Mouse (Mus musculus) embryonic facial prominence, embryonic 15.5 days (tissue): ENCODE data around the gene Myzap. TPM values are rescaled to one million over a fixed set of nuclear protein-coding genes. Genes with fewer than 3 reads are reported as not detected.
"Not testable (repeated sequence)": the region's sequence is repeated elsewhere in the genome, so short reads cannot be mapped to it uniquely, and the experiment has no call there.

Source experiments
- ATAC-seq: fragments of 200-750 bp; cut with Nextera tagmentation; 2 replicates; pipeline ENCODE4 v1.8.0; 2017; ENCODE audit warnings: low read depth, moderate TSS enrichment; ENCODE audit not compliant: insufficient number of reproducible peaks, low FRiP score, low TSS enrichment
- H3K27ac ChIP-seq: fragments of 300-500 bp; sonication (generic); replicated peaks from 2 replicates; pipeline ENCODE4 v1.5.1; 2015; ENCODE audit warnings: mild to moderate bottlenecking, inconsistent platforms
- H3K27me3 ChIP-seq: fragments of 300-500 bp; sonication (generic); 2 replicates; pipeline ENCODE4 v1.6.1; 2015; ENCODE audit warnings: inconsistent platforms
- H3K36me3 ChIP-seq: fragments of 300-500 bp; sonication (generic); 2 replicates; pipeline ENCODE4 v1.6.1; 2015; ENCODE audit warnings: mild to moderate bottlenecking, inconsistent platforms
- H3K4me1 ChIP-seq: fragments of 300-500 bp; sonication (generic); 2 replicates; pipeline ENCODE4 v1.6.1; 2015; ENCODE audit warnings: inconsistent platforms
- H3K4me2 ChIP-seq: fragments of 300-500 bp; sonication (generic); replicated peaks from 2 replicates; pipeline ENCODE4 v1.6.1; 2015; ENCODE audit warnings: mild to moderate bottlenecking, inconsistent platforms
- H3K4me3 ChIP-seq: fragments of 300-500 bp; sonication (generic); replicated peaks from 2 replicates; pipeline ENCODE4 v1.5.1; 2015; ENCODE audit warnings: mild to moderate bottlenecking, inconsistent platforms
- H3K9ac ChIP-seq: fragments of 300-500 bp; sonication (generic); 2 replicates; pipeline ENCODE4 v1.6.1; 2015; ENCODE audit warnings: inconsistent platforms
- H3K9me3 ChIP-seq: fragments of 300-500 bp; sonication (generic); replicated peaks from 2 replicates; pipeline ENCODE4 v1.6.1; 2016; ENCODE audit warnings: inconsistent platforms
- WGBS: fragments of 180-500 bp; shearing (Covaris S2); methylation state at CpG from one replicate; pipeline ENCODE4 v1.1.7; 2015; 5-methylcytosine and 5-hydroxymethylcytosine counted together
- polyA plus RNA-seq: library from polyadenylated mRNA; unstranded; fragments of >200 nt; fragmentation: Nextera tagmentation; extraction: Ambion mirVana; gene quantifications from 2 replicates; pipeline ENCODE4 v1.2.1, GENCODE M21; 2015

The Myzap gene
- polyA plus RNA-seq, 1 experiment from 2014 or later = 15.5 TPM

DNA sequence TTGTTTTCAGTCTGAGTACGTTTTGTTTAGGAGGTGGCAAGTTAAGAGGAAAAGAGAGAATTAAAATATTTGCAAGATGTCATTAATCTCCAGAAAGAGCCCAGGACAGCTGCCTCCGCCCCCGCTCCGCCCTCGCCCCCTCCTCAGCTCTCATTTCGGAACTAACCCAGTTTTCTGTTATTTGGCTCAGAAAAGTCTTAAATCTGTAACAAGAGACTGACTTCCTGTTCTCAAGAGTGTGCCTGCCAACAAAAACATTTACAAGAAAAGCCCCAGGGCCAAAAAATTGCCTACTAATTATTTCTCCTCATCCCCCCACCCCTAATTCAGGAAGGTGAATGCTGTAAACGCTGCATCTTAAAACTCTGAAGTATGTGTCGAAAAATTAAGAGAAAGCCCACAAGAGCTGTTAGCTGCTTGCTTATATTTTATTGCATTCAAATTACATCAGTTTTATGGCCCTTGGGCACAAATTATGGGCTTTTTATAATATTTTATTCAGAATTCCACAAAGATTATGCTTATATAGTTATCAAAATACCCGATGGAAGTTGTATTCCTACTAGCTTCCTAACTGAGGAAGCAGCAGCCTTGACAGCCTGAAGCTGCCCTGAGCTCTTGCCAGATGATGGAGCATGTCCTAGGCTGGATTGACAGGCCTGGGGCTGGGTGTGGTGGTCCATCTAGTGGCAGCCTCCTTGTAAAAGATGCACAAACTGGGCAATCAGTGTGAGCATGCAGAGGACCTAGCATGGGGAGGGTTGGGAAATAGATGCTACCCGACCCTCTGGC is 93.6 kb downstream of the Myzap start:
- H3K9ac ChIP-seq = no peak overlapping the region
- peaks cover 17% of the 10 kb centered on the region for H3K4me1 ChIP-seq
- ATAC-seq = no peak
- H3K4me3 ChIP-seq = no peak overlapping the region
- 32% methylated on average over 10 of the region's 10 CpGs for WGBS
- no peaks in the 10 kb centered on the region for H3K9me3 ChIP-seq
- 0 out of 2 replicates have a peak overlapping the region, but pooled peaks have one; percentile 39 for H3K27ac ChIP-seq
- H3K4me2 ChIP-seq = no peak overlapping the region
- no peaks in the 10 kb centered on the region for H3K36me3 ChIP-seq
- H3K27me3 ChIP-seq = no peaks in the 10 kb centered on the region

DNA sequence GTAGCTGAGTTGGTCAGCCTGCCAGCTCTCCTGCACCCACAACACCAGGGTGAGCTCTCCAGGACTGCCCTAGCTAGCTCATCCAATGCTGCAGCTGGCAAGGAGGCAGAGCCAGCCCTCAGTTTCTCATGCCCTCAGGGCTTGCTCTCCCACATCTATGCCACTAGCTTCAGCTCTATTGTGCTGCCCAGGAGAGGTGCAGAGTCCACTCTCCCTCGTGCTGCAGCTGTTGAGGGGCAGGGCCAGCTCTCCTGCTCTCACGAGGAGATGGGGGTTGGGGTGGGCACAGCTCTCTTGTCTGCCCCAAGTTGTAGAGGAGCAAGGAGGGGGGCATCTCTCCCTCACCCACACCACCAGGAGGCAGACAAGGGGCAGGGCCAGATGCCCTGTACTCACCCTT is 95.5 kb downstream of the Myzap start:
- 30% methylated on average over 2 of the region's 2 CpGs for WGBS
- Histone ChIP-seq H3K4me1 (peaks cover 9% of the 10 kb centered on the region; the same call in 1 of the 2 replicates), H3K27me3 (no peaks in the 10 kb centered on the region), H3K9me3 (no peaks in the 10 kb centered on the region), H3K4me3 (no peak overlapping the region), H3K36me3 (no peaks in the 10 kb centered on the region), H3K4me2 (no peak overlapping the region), H3K27ac (no peak overlapping the region), H3K9ac (no peak overlapping the region)
- ATAC-seq = peak; percentile 29

DNA sequence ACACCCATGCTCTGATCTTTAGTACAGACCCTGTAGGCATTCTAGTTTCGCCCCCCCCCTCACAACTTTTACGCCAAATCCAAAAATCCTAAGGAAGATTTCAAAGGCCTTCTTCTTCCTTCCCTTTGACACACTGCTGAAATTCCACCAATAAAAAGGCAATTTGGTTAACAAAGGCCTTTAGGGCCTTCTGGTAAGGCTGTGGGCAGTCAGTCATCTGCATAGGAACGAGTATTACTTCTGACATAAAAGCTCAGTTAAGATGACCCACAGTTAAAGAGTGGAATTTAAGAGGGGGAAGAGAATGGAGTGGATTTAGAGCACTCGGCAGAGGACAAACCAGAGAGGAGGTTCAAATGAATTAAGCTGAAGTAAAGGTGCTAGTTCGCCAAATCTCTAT is 98.4 kb downstream of the Myzap start:
- H3K9me3 ChIP-seq = no peaks in the 10 kb centered on the region
- H3K36me3 ChIP-seq = no peaks in the 10 kb centered on the region
- no peaks in the 10 kb centered on the region for H3K27me3 ChIP-seq
- no peak overlapping the region for H3K4me3 ChIP-seq
- no peak overlapping the region for H3K9ac ChIP-seq
- no peak overlapping the region for H3K4me2 ChIP-seq
- H3K27ac ChIP-seq = no peak overlapping the region
- peaks cover 9% of the 10 kb centered on the region; the same call in 1 of the 2 replicates for H3K4me1 ChIP-seq
- ATAC-seq = no peak
- WGBS = 68% methylated on average over 5 of the region's 5 CpGs

DNA sequence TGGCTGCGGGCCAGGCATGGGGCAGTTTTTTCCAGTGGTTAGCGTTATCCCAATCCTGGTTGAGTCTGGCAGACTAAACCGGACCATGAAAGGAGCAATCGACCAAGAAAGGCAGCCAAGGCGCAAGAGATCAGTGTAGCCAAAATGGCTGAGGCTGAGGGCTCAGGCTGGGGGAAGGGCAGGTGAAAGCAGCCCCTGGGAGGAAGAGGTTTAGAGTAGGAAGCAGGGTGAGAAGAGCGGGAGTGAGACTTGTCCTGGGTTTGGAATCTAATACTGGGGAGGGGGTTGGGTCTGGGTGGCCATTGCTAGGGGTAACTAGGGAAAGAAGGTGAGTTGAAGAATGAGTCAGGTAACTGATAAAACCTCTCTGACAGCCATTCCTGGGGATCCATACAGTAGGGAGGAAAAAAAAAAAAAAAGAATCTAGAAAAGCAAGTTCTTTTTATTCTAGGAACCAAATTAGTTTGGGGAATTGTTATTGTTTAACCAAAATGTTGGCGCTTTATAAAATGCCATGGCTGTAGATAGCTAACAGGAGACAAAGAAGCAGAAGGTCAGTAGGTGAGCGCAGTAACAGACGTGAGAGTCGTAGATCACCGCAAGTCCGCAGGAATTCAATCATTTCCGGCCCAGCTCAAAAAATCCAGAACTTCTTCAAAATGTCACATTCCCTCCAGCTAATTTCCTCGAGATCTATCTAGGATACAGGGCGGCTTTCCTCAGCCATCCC is 99.7 kb downstream of the Myzap start:
- Histone ChIP-seq H3K4me2 (no peak overlapping the region), H3K36me3 (no peaks in the 10 kb centered on the region), H3K4me3 (no peak overlapping the region), H3K27me3 (no peaks in the 10 kb centered on the region), H3K9ac (no peak overlapping the region), H3K9me3 (no peaks in the 10 kb centered on the region), H3K4me1 (0 out of 2 replicates have a peak, but pooled peaks cover 4% of the 10 kb centered on the region), H3K27ac (no peak overlapping the region)
- no peak for ATAC-seq
- WGBS = 72% methylated on average over 15 of the region's 15 CpGs

DNA sequence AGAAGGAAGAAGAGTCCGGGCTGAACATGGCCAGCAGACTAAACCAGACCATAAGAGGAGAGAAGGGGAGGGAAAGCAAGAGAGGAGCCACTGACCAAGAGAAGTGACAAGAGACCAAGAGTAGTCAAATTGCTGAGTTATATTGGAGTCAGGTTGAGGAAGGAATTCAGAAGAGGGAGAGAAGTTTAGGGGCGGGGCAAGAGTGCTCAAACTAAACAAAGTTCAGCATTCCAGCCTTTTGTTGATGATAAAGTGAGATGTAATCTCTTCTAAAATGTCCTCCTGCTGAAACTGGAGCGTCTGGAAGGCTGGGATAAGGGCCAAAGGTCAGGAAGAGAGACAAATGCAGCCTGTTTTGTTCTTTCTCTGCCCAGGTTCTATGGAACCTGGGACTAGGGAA is 102.1 kb downstream of the Myzap start:
- Histone ChIP-seq H3K4me1 (0 out of 2 replicates have a peak, but pooled peaks cover 4% of the 10 kb centered on the region), H3K27me3 (no peaks in the 10 kb centered on the region), H3K27ac (no peak overlapping the region), H3K36me3 (no peaks in the 10 kb centered on the region), H3K4me3 (no peak overlapping the region), H3K4me2 (no peak overlapping the region), H3K9me3 (no peaks in the 10 kb centered on the region), H3K9ac (no peak overlapping the region)
- 60% methylated on average over 3 of the region's 3 CpGs for WGBS
- no peak for ATAC-seq

DNA sequence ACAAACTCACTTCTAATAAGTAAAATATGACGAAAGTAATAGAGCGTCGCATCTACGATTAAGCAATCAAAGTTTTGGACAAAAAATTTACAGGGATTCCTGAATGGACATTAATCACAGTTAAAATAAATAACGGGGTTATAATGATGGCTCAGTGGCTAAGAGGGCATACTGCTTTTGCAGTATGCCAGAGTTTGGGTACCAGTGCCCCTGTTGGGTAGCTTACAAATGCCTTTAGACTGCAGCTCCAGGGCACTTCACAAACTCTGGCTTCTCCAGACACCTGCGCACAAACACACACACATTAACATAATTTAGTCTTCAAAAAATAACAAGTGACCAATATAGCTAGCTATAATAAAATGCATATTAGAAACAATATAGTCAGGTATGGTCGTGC is 106.0 kb downstream of the Myzap start:
- Histone ChIP-seq H3K4me1 (peaks cover 7% of the 10 kb centered on the region), H3K9ac (no peak overlapping the region), H3K9me3 (no peaks in the 10 kb centered on the region), H3K4me3 (peak overlapping the region; percentile 97), H3K27ac (peak overlapping the region; percentile 94), H3K36me3 (peaks cover 25% of the 10 kb centered on the region), H3K4me2 (peak overlapping the region; percentile 54), H3K27me3 (no peaks in the 10 kb centered on the region)
- 42% methylated on average over 7 of the region's 7 CpGs for WGBS
- no peak for ATAC-seq

DNA sequence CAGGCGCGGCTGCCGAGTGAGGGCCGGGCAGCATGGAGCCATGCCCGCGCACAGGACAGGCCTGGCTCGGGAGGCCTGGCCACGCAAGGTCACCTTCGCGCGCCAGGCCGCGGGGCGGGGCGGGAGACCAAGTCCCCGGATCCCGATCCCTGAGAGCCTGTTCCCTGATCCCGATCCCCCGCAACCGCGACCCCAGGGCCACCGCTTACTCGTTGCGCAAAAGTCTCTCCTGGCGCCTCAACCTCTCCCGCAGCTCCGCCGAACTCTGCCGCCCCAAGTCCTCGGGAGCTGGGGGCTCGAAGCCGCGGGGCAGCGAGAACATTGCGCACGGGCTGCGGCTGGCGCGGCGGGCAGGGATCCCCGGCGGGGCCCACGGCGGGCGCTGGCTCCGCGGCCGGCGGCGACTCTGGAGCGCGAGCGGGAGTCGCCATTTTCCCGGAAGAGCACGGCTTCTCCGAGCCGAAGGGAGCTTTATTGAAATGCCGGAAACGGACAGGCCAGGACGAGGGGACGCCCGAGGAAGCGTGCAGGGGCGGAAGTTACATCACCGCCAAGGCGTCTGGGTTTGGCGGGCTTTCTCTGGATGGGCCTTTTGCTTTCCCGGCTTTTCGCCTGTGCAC is 106.6 kb downstream of the Myzap start, which contains the start of gene Polr2m:
Gene Polr2m (minus strand): TSS at position 461 of the 620 bp plus-strand sequence.
- Histone ChIP-seq H3K9me3 (no peaks in the 10 kb centered on the region), H3K36me3 (peaks cover 31% of the 10 kb centered on the region), H3K4me3 (peak within 1 kb of the TSS; percentile 97), H3K9ac (peak within 1 kb of the TSS; percentile 100), H3K4me1 (peaks cover 7% of the 10 kb centered on the region), H3K27ac (peak within 1 kb of the TSS; percentile 94), H3K27me3 (no peaks in the 10 kb centered on the region), H3K4me2 (peak within 1 kb of the TSS; percentile 54)
- under 1% methylated on average over 70 of the region's 70 CpGs for WGBS
- ATAC-seq = peak; percentile 96

DNA sequence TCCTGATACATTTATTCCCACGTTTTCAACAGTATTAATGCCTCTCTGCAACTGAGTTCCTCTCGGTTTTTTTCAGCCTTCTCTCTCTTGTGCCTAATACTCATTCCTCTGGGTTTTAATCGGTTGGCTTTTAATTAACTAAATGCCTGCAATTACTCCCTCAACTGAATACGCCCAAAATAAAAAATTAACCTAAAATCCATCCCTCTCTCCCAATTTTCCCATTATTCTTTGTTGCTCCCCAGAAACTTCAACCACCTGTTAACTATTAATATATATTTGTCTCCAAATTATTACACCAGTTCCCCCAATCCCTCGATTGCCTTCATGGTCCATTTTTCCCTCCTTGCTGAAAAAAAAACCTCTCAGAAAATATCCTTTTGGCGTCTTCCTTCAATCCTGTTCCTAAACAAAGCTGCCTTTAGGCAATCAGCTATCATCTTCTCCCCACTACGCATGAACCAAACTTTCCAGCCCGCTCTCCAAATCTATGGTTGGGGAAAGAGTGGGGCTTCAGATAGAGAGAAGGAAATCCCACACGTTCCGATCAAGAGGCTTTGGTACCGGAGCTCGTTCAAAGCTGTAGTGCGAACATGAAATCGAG is 107.2 kb downstream of the Myzap start:
- Histone ChIP-seq H3K27me3 (no peaks in the 10 kb centered on the region), H3K4me3 (peak overlapping the region; percentile 97), H3K4me2 (peak overlapping the region; percentile 54), H3K36me3 (peaks cover 37% of the 10 kb centered on the region), H3K9me3 (no peaks in the 10 kb centered on the region), H3K9ac (peak overlapping the region; percentile 100), H3K27ac (peak overlapping the region; percentile 94), H3K4me1 (peaks cover 7% of the 10 kb centered on the region)
- WGBS = under 1% methylated on average over 14 of the region's 14 CpGs
- ATAC-seq = no peak

DNA sequence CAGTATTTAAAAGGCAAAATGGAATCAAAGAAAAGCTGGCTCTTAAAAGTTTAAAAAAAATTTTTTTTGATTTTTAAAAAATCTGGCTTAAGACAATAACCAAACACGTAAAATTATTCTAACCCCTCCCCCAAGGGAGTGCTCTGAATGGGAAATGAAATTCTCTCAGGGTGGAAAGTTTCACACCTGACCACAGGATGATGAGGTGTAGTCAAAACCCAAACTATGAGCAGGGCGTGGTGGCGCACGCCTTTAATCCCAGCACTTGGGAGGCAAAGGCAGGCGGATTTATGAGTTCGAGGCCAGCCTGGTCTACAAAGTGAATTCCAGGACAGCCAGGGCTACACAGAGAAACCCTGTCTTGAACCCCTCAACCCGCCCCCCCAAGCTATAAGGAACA is 108.3 kb downstream of the Myzap start:
- H3K9me3 ChIP-seq, H3K4me1 ChIP-seq, H3K27me3 ChIP-seq, H3K27ac ChIP-seq, ATAC-seq, H3K9ac ChIP-seq: not testable (repeated sequence)
- H3K36me3 ChIP-seq = peaks cover 48% of the 10 kb centered on the region
- peak overlapping the region; percentile 54 for H3K4me2 ChIP-seq
- H3K4me3 ChIP-seq = 0 out of 2 replicates have a peak overlapping the region, but pooled peaks have one; percentile 97
- 69% methylated on average over 7 of the region's 7 CpGs for WGBS

DNA sequence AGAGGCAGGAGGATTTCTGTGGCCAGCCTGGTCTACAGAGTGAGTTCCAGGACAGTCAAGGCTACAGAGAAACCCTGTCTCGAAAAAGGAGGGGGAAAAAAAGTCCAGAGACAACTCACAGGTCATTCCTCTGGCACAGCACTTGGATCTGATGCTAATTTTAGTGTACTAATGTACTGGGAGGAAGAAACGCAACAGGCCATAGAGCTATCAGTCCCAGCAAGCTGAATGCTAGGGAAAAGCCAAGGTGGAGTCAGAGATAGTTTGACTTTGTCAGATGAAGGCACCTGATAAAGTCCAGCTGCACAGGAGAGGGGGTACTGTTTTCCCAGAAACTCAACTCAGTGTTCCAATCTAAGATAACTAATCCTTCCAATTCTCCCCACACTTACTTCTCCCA is 111.9 kb downstream of the Myzap start:
- no peak overlapping the region for H3K4me3 ChIP-seq
- H3K9me3 ChIP-seq = no peaks in the 10 kb centered on the region
- H3K9ac ChIP-seq = no peak overlapping the region
- no peak overlapping the region for H3K4me2 ChIP-seq
- H3K27ac ChIP-seq = no peak overlapping the region
- peaks cover 3% of the 10 kb centered on the region for H3K4me1 ChIP-seq
- 81% methylated on average over 2 of the region's 2 CpGs for WGBS
- no peaks in the 10 kb centered on the region for H3K27me3 ChIP-seq
- H3K36me3 ChIP-seq = peaks cover 79% of the 10 kb centered on the region
- ATAC-seq = no peak

DNA sequence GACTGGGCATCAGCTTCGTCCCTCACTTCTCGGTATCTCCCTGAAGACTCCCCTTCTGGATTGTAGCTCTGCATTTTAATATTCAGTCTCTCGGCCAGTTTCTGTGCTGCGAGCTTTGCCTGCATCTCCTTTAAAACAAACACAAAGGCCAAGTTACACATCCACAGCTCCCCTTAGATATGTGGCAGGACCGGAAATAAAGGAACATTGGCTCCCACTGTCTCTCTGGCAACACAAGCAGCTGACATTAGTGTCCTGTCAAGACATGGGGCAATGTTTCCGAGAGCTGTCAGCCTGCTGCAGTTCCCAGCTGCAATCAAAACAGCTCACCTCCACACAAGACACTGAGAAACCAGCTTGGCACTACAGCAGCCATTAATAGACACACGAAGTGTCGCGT is 112.7 kb downstream of the Myzap start:
- Histone ChIP-seq H3K4me1 (peaks cover 3% of the 10 kb centered on the region), H3K27ac (no peak overlapping the region), H3K9ac (no peak overlapping the region), H3K4me2 (no peak overlapping the region), H3K27me3 (no peaks in the 10 kb centered on the region), H3K4me3 (no peak overlapping the region), H3K9me3 (no peaks in the 10 kb centered on the region), H3K36me3 (peaks cover 88% of the 10 kb centered on the region)
- no peak for ATAC-seq
- 94% methylated on average over 9 of the region's 9 CpGs for WGBS
